Mouse (Mus musculus) gastrocnemius, postnatal 10 days (tissue): ENCODE data around the gene Cela3b. TPM values are rescaled to one million over a fixed set of nuclear protein-coding genes. Genes with fewer than 3 reads are reported as not detected.
"Not testable (repeated sequence)": the region's sequence is repeated elsewhere in the genome, so short reads cannot be mapped to it uniquely, and the experiment has no call there.

ENCODE experiments used
- DNase-seq: peaks from one replicate; pipeline ENCODE4 v3.0.0; 2021; ENCODE audit warnings: mixed read lengths
- total RNA-seq, 2 experiments: library from RNA; stranded (reverse); gene quantifications; 2 replicates each; pipeline ENCODE4 v1.2.3; 2021

Cela3b gene
- total RNA-seq, 2 experiments from 2014 or later = not detected

DNA sequence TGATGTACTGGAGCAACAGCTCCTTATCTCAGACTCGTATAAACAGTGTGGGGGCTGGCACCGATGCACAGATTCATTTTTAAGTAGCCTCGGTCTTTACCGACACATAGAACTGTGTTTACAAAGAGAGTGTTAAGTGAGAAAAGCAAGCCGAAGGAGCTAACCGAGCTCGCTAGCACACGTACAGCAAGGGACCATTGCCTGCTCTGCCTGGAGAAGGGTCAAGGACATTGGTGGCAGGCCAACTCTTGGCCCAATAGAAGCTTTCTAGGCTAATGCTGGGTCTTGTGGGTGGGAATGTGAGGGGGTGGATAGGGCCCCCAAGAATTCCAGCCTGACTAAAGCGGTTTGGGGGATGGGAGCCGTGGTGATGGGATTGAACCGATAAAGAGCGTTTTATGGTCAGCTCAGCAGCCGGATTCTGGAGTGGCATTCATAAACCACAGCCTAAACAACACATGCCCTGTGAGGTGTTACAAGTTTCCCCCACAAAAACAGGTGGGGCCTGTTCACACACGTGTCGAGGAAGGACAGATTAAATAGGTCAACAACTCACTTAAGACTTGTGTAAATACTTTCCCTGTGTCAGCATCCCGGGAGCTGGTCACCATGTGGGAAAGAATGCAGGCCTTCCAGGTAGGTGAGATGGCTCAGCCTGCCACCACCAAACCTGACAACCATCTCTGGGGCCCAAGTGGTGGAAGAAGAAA, 31.8 kb upstream of the Cela3b start:
- DNase-seq = no peak

DNA sequence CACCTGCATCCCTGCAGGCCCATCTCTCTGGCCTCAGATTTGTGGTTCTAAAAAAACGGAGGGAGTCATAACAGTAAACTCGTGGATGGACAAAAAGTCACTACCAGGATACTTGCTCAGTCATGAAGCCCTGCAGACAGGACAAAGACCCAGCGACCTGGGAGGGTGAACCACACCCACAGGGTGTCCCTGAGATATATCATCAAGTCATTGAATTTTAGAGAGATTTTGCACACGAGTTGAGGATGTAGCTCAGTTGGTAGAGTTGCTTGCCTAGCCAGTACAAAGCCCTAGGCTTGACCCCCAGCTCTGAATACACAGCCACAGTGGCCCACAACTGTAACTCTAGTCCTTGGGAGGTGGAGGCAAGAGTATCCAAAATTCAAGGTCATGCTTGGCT, 30.9 kb upstream of the Cela3b start:
- no peak for DNase-seq

- no peak for DNase-seq
These were observed 30.3 kb upstream of the Cela3b start for GRCm38 (mm10) chr4:137460676-137461075.

GRCm38 (mm10) chr4:137458861-137459260, 28.5 kb upstream of the Cela3b start:
- no peak for DNase-seq

DNA sequence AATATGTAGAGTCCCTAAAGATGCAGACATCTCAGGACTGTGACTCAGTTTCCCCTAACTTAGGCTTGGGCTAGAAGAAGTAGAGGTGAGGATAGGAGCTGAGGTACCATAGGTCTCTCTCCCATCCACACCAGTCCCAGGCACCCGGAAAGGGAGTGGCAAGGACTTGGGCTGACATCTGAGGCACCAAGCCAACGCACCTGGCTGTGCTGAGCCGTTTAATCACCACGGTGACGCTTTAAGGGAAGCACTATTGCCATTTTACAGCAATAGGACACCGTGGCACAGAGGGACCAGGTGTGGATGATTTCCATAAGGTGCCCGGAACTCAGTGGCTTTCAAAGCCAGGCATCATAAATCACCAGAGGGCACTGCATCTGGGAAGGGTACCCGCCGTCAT, 28.0 kb upstream of the Cela3b start:
- no peak for DNase-seq

DNA sequence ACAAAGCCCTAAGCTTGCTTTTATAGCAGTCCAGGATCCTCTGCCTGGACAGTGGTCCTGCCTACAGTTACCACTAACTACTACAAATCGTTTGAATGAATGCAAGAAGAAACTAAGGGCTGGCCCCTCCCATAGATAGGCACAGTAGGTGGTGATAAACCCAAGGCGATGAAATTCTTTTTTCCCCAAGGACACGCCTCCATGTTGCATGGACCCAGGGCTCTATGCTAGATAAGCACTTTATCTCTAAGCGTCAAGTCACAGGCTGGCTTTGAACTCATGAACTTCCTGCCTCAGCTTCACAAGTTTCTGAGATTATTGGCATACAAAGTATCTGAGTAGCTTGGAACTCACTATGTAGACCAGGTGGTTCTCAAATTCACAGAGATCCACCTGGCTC, 27.0 kb upstream of the Cela3b start:
- no peak for DNase-seq

DNA sequence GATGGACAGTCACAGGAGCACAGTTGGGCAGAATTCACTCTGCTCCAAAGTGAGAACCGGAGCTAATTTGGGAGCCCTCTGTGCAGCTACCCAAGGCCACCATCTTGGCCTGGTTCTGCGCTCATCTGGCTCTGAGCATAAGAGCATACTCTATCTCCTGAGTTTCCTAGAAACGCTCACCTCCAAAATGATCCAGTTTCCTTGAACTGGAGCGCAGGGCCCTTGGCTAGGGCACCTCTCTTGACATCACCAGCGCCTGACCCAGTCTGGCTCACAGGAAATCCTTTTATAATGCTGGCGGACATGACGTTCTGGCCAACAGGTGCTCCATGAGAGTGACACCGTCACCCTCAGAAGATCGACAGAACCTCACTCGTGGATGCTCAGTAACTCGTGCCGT, 26.2 kb upstream of the Cela3b start:
- no peak for DNase-seq

- no peak for DNase-seq
These were observed 24.2 kb upstream of the Cela3b start for GRCm38 (mm10) chr4:137454582-137454981.

- no peak for DNase-seq
These were observed 23.0 kb upstream of the Cela3b start, which contains the start of gene 1700013G24Rik for GRCm38 (mm10) chr4:137453234-137453767. 1700013G24Rik (plus strand) TSS chr4:137453284.

- DNase-seq = no peak
These were observed 21.9 kb upstream of the Cela3b start for GRCm38 (mm10) chr4:137452190-137452589.

GRCm38 (mm10) chr4:137449715-137450114, 19.4 kb upstream of the Cela3b start:
- peak; percentile 57 for DNase-seq

DNA sequence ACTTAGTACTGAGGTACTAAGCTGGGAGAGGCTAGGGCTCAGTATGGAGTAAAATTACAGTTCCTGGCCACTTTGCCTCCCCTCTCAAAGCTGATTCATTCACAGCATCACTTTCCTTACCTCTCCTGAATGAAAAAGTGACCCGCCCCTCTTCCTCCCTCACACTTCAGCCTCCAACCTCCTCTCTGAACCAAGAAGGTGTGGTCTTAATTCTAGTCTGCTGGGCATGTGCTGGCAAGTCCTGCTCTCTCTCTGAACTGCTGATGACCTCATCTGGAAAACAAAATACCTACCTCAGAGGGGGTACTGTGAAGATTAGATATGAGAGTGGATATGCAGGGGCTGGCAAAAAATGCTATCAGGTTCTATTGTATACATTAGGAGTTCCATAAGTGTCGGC, 18.8 kb upstream of the Cela3b start:
- DNase-seq = no peak

- no peak for DNase-seq
These were observed 18.3 kb upstream of the Cela3b start for GRCm38 (mm10) chr4:137448641-137449040.

DNA sequence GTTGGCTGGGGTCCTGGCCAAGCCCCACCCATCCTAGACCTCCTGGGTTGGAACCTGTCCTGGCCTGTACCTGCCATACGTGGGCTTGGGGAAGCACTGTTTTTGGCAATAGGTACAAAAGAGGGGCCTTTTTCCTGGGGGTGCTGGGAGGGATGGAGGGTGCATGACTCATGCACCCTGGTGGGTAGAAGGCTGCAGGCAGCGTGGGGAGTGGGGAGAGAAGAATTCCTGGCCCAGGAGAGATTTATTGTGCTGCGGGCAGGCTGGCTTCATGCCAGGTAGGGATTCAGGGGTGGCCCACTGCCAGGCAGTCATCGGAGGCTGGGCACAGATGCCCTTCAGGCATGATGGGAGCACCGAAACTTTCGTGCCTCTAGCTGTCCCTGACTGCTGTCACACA, 17.9 kb upstream of the Cela3b start:
- DNase-seq = peak; percentile 59

DNA sequence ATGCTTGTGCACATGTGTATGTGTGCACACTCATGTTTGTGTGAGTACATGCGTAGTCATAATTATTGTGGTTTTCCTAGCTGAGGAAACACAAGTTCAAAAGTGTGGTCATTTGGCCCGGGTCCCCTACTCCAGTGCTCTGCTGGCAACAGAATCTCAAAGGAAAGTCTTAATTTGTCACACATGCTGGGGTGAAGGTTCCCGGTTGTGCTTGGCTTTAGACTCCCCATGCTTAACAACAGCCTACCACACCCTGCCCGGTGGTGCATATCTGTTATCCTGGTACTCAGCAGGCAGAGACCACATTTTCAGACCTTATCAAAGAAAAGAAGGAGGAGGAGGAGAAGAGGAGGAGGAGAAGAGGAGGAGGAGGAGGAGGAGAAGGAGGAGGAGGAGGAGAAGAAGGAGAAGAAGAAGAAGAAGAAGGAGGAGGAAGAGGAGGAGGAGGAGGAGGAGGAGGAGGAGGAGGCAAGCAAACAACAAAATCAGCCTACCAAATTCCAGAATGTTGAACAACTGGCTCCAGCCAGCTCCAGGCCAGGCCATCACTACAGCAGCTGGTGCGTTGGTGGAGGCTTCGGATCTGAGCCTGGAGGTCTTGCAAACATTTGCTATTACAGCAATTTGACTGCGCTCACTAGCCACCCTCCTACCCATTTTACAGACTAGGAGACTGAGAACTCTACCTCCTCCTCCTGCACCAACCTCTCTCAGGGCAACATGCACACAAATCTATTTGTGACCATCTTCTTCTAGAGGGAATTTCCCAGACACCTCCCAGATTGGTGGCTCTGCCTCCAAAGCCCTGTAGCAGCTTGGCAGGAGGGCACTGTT, 17.2 kb upstream of the Cela3b start:
- no peak for DNase-seq

DNA sequence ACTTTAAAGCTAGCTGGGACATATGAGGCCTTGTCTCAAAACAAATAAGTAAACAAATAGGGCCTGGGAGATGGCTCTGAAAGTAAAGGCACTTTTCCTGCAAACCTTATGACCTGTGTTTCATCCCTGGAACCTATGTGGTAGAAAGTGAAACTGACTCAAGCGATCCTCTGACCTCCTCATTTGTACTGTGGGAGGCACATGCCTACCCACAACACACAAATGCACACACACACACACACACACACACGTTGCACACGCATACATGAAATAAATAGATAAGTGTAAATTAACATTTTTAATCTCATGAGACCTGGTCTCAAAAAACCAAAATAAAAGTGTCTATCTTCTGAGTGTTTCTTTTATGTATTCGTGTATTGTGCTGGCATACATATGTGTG, 15.5 kb upstream of the Cela3b start:
- no peak for DNase-seq

DNA sequence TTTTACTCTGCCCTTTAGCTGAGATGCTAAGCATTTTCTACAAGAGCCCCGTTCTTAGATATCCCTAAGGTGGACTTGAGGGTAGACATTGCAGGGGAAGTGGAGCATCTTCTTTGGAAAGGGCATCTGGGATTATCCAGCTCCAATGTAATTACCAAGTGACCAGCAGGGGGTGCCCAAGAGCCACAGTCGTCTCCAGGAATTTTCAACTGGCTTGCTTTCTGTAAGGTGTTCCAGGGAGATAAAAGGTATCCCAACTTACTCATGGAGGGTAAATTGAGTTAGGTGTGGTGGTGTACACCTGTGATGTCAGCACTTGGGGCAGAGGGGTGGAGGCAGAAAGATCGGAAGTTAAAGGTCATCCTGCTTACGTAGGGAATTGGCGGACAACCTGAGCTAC, 13.3 kb upstream of the Cela3b start:
- peak; percentile 86 for DNase-seq

- no peak for DNase-seq
These were observed 11.0 kb upstream of the Cela3b start for GRCm38 (mm10) chr4:137441332-137441731.

- no peak for DNase-seq
These were observed 8.5 kb upstream of the Cela3b start for GRCm38 (mm10) chr4:137438842-137439241.

- no peak for DNase-seq
These were observed 6.8 kb upstream of the Cela3b start for GRCm38 (mm10) chr4:137436979-137437669.

GRCm38 (mm10) chr4:137432700-137433550, 2.6 kb upstream of the Cela3b start:
- not testable (repeated sequence) for DNase-seq
